Mouse (Mus musculus) heart, embryonic 15.5 days (tissue): ENCODE measurements at regions not wholly inside any gene's neighbourhood (a gene's known extent, or its start where the extent isn't known, plus 50 kb on each side); places are given as distances from the start of the nearest gene placed in this dataset.

Experiments
- ATAC-seq: fragments of 200-750 bp; cut with Nextera tagmentation; replicated peaks from 2 replicates; pipeline ENCODE4 v1.8.0; 2017; ENCODE audit warnings: low read depth, moderate TSS enrichment; ENCODE audit not compliant: insufficient number of reproducible peaks, insufficient read depth, low FRiP score
- H3K27ac ChIP-seq: fragments of 300-500 bp; sonication (generic); 2 replicates; pipeline ENCODE4 v1.5.1; 2015; ENCODE audit warnings: mild to moderate bottlenecking, inconsistent platforms
- H3K27me3 ChIP-seq: fragments of 300-500 bp; sonication (generic); 2 replicates; pipeline ENCODE4 v1.6.1; 2015; ENCODE audit warnings: inconsistent platforms
- H3K36me3 ChIP-seq: fragments of 300-500 bp; sonication (generic); 2 replicates; pipeline ENCODE4 v1.6.1; 2015; ENCODE audit warnings: mild to moderate bottlenecking, inconsistent platforms
- H3K4me1 ChIP-seq: fragments of 300-500 bp; sonication (generic); replicated peaks from 2 replicates; pipeline ENCODE4 v1.6.1; 2015; ENCODE audit warnings: inconsistent platforms
- H3K4me2 ChIP-seq: fragments of 300-500 bp; sonication (generic); 2 replicates; pipeline ENCODE4 v1.6.1; 2015; ENCODE audit warnings: inconsistent platforms, mild to moderate bottlenecking, moderate library complexity
- H3K4me3 ChIP-seq: fragments of 300-500 bp; sonication (generic); 2 replicates; pipeline ENCODE4 v1.5.1; 2015; ENCODE audit warnings: mild to moderate bottlenecking, inconsistent platforms
- H3K9ac ChIP-seq: fragments of 300-500 bp; sonication (generic); 2 replicates; pipeline ENCODE4 v1.6.1; 2015; ENCODE audit warnings: mild to moderate bottlenecking, inconsistent platforms
- H3K9me3 ChIP-seq: fragments of 300-500 bp; sonication (generic); replicated peaks from 2 replicates; pipeline ENCODE4 v1.6.1; 2016; ENCODE audit warnings: inconsistent platforms
- WGBS: fragments of 180-500 bp; shearing (Covaris S2); methylation state at CpG from one replicate; pipeline ENCODE4 v1.1.7; 2015; ENCODE audit warnings: mixed read lengths; 5-methylcytosine and 5-hydroxymethylcytosine counted together

DNA sequence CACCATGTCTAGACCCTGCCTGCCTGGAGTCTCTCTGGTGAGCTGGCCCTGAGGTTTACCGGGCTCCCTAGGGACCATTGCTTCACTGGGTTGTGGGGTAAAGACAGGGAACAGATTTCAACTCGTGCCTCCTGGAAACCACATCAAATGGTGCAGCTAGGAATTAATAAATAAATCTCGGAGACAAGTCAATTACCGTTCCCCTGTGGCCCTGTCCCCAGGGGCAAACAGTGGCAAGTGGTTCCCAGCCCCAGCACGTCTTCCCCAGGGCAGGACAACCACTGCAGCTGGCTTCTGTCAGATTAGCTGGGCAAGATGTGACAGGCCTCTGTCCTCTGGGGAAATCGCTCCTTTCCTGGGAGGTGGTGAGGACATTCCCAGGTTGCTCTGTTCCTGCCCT, 54.3 kb upstream of the Haao start:
- Histone ChIP-seq H3K36me3 (no peaks in the 10 kb centered on the region), H3K9ac (no peak overlapping the region), H3K27me3 (no peaks in the 10 kb centered on the region), H3K9me3 (no peaks in the 10 kb centered on the region), H3K27ac (no peak overlapping the region), H3K4me2 (no peak overlapping the region), H3K4me1 (peaks cover 23% of the 10 kb centered on the region; the same call in 1 of the 2 replicates), H3K4me3 (no peak overlapping the region)
- WGBS, result 47% methylated on average over 6 of the region's 6 CpGs
- ATAC-seq, result no peak; the same call in 1 of the 2 replicates

DNA sequence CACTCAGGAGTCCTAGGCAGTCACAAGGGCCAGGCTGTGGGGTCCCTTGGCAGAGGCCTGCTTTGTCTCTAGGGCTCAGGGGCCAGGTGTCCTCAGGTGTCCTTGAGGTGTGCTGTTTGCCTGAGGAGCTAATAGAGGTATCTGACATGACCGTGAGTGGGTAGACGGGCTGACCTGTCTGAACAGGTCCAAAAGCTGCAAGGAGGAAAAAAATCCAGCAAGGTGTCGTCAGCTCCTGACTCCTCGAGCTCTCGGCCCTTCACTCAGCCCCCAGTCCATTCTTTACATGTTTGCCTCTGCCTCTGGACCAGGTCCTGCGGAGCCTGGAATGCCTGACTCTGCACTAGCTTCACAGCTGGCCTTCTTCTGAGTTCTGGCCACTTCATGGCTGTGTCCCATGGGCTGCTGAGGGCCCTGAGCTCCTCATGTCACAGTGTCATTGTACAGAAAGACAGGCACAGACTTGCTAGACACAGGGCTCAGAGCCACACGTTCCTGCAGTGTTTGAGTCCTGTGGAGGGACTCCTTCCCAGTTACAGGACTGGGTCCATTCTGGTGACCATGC, 51.9 kb upstream of the Haao start:
- no peaks in the 10 kb centered on the region for H3K9me3 ChIP-seq
- 61% methylated on average over 7 of the region's 7 CpGs for WGBS
- H3K9ac ChIP-seq, result no peak overlapping the region
- no peaks in the 10 kb centered on the region for H3K27me3 ChIP-seq
- no peak overlapping the region for H3K4me3 ChIP-seq
- H3K27ac ChIP-seq, result no peak overlapping the region; the same call in 1 of the 2 replicates
- no peak for ATAC-seq
- no peak overlapping the region for H3K4me2 ChIP-seq
- H3K4me1 ChIP-seq, result peaks cover 36% of the 10 kb centered on the region
- no peaks in the 10 kb centered on the region for H3K36me3 ChIP-seq

DNA sequence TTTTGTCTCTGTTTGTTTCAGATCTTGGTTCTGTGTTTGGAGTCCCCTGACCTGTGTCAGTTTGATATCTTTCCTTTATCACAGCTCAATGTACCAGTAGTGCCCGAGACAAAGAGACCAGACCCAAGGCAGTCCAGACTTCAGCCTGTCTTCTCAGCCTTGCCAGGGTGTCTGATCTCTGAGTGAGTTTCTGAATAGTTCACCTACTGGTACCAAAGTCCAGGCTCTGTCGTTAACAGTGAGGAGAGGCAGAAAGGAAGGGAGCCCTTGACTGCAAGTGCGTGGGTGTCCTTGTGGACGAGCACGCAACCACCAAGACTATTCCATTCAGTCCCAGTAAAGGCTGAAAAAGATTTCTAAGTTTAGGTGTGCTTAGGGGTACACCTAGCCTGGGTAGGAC, 50.8 kb upstream of the Haao start:
- no peaks in the 10 kb centered on the region for H3K27me3 ChIP-seq
- 81% methylated on average over 5 of the region's 5 CpGs for WGBS

More for the DNA sequence above, 50.8 kb upstream of the Haao start:
- Histone ChIP-seq H3K9ac (no peak overlapping the region), H3K9me3 (no peaks in the 10 kb centered on the region), H3K4me2 (no peak overlapping the region), H3K27ac (no peak overlapping the region), H3K4me3 (no peak overlapping the region), H3K36me3 (no peaks in the 10 kb centered on the region), H3K4me1 (peaks cover 35% of the 10 kb centered on the region)
- ATAC-seq, result no peak
